In genomic region chr6:72388791-72389329, GRCm38 (mm10) we compare ENCODE assay signal across 9 mouse cellular contexts. TPM values are rescaled to one million over a fixed set of nuclear protein-coding genes. Genes with fewer than 3 reads are reported as not detected.
DNase-seq lines count a peak whose midpoint lies in the region; ATAC-seq and TF ChIP-seq lines count a peak whose summit lies in the region.
"Had no signal": no experiment of that assay in that cellular context is flagged by ENCODE, and none has a peak within 500 bp of the region (broad histone marks: within the 10 kb centered on the region; RNA-seq: fewer than 3 reads in every experiment).

No protein-coding gene starts in this region.

- TF ChIP-seq CTCF in G1E (IDR thresholded peaks at IDR 0.05; ENCODE audit: low read depth, low read length): no peak

- H3K4me1 ChIP-seq in heart, embryonic 16.5 days (ENCODE audit: control insufficient read depth, insufficient read depth, low read length): peaks cover 20% of the 10 kb centered on the region
- H3K4me1 ChIP-seq in G1E (ENCODE audit: insufficient read depth, low read depth, low read length): peaks cover 75% of the 10 kb centered on the region
- H3K4me1 ChIP-seq in embryonic facial prominence, embryonic 15.5 days: peaks cover 38% of the 10 kb centered on the region
- peaks cover 77% of the 10 kb centered on the region for H3K4me1 ChIP-seq in liver, embryonic 12.5 days

- no peak for ATAC-seq in heart, embryonic 16.5 days (replicated peaks; ENCODE audit: extremely low read depth, insufficient read depth, low FRiP score)
- ATAC-seq in G1E (ENCODE audit: extremely low read depth, insufficient number of reproducible peaks, low FRiP score, poor library complexity, severe bottlenecking): no peak
- no peak for ATAC-seq in embryonic facial prominence, embryonic 15.5 days (ENCODE audit: insufficient number of reproducible peaks, low FRiP score, low TSS enrichment, low read depth)
- no peak for ATAC-seq in liver, embryonic 12.5 days

- H3K27ac ChIP-seq in heart, embryonic 16.5 days (ENCODE audit: low read length): peak overlapping the region; percentile 98
- H3K27ac ChIP-seq in embryonic facial prominence, embryonic 15.5 days (replicated peaks): peak overlapping the region; percentile 96; the same call in 1 of the 2 replicates
- peak overlapping the region; percentile 99 for H3K27ac ChIP-seq in liver, embryonic 12.5 days

- peak overlapping the region; percentile 78 for H3K4me2 ChIP-seq in heart, embryonic 16.5 days (ENCODE audit: low read depth, low read length)
- peak overlapping the region; percentile 73 for H3K4me2 ChIP-seq in embryonic facial prominence, embryonic 15.5 days (replicated peaks)
- peak overlapping the region; percentile 78 for H3K4me2 ChIP-seq in liver, embryonic 12.5 days

- intact Hi-C loops in heart, postnatal 36 days (cut with DNase I): no loop called here

- H3K9ac ChIP-seq in heart, embryonic 16.5 days (ENCODE audit: low read length): peak overlapping the region; percentile 89
- no peak overlapping the region for H3K9ac ChIP-seq in embryonic facial prominence, embryonic 15.5 days
- peak overlapping the region; percentile 98 for H3K9ac ChIP-seq in liver, embryonic 12.5 days

- peaks cover 21% of the 10 kb centered on the region for H3K36me3 ChIP-seq in heart, embryonic 16.5 days (ENCODE audit: control insufficient read depth, insufficient read depth)
- H3K36me3 ChIP-seq in G1E (replicated peaks): peaks cover 73% of the 10 kb centered on the region
- H3K36me3 ChIP-seq in embryonic facial prominence, embryonic 15.5 days: peaks cover 26% of the 10 kb centered on the region
- H3K36me3 ChIP-seq in liver, embryonic 12.5 days: peaks cover 62% of the 10 kb centered on the region

- 79% methylated on average over 6 of the region's 6 CpGs for WGBS in heart, embryonic 16.5 days
- 79% methylated on average over 6 of the region's 6 CpGs for WGBS in embryonic facial prominence, embryonic 15.5 days
- 37% methylated on average over 6 of the region's 6 CpGs for WGBS in liver, embryonic 12.5 days (ENCODE audit: insufficient replicate concordance)

- DNase-seq in heart, postnatal 36 days: no peak
- no peak for DNase-seq in G1E (ENCODE audit: low spot score)
- DNase-seq in embryo, embryonic 11 days: no peak
- DNase-seq in gastrocnemius, postnatal 10 days: no peak
- no peak for DNase-seq in right cerebral cortex, adult 18-20 months

- H3K4me3 ChIP-seq in heart, embryonic 16.5 days (ENCODE audit: low read length): peak overlapping the region; percentile 70
- peak overlapping the region; percentile 87 for H3K4me3 ChIP-seq in G1E (ENCODE audit: low read depth, low read length)
- peak overlapping the region; percentile 62 for H3K4me3 ChIP-seq in embryonic facial prominence, embryonic 15.5 days (replicated peaks)
- H3K4me3 ChIP-seq in liver, embryonic 12.5 days: peak overlapping the region; percentile 84

- no peaks in the 10 kb centered on the region for H3K27me3 ChIP-seq in heart, embryonic 16.5 days (ENCODE audit: control insufficient read depth, insufficient read depth, low read length)
- H3K27me3 ChIP-seq in G1E (ENCODE audit: insufficient read depth, low read length): no peaks in the 10 kb centered on the region
- no peaks in the 10 kb centered on the region for H3K27me3 ChIP-seq in embryonic facial prominence, embryonic 15.5 days
- no peaks in the 10 kb centered on the region for H3K27me3 ChIP-seq in liver, embryonic 12.5 days (replicated peaks)

- no peaks in the 10 kb centered on the region for H3K9me3 ChIP-seq in heart, embryonic 16.5 days (replicated peaks; ENCODE audit: control insufficient read depth, low read length)
- no peaks in the 10 kb centered on the region for H3K9me3 ChIP-seq in G1E (replicated peaks)
- no peaks in the 10 kb centered on the region for H3K9me3 ChIP-seq in embryonic facial prominence, embryonic 15.5 days (replicated peaks)
- H3K9me3 ChIP-seq in liver, embryonic 12.5 days (replicated peaks): no peaks in the 10 kb centered on the region

RNA-seq across cellular contexts. Expression of gene Vamp8, which starts 1.6 kb away (rescaled TPM):
- 134 and 139 TPM in 2 replicates for polyA plus RNA-seq in heart, embryonic 16.5 days (2015; fragmentation: Nextera tagmentation; extraction: Ambion mirVana)
- total RNA-seq in heart, postnatal 36 days (2021): 10 to 100 TPM; 75.7 to 81.5 TPM
- 58.1 and 72.6 TPM in 2 replicates for total RNA-seq in G1E (2014; fragmentation: Nextera tagmentation)
- total RNA-seq in G1E (2017): 516 and 572 TPM in 2 replicates
- 147 and 261 TPM in 2 replicates for polyA plus RNA-seq in G1E (2012)
- polyA plus RNA-seq in embryonic facial prominence, embryonic 15.5 days (2015; fragmentation: Nextera tagmentation; extraction: Ambion mirVana): 177 and 183 TPM in 2 replicates
- polyA plus RNA-seq in liver, embryonic 12.5 days (2016; fragmentation: Nextera tagmentation; extraction: Ambion mirVana): 220 and 223 TPM in 2 replicates
- total RNA-seq in gastrocnemius, postnatal 10 days (2021): 10 to 100 TPM; 60.9 to 64.7 TPM

RNA-seq across cellular contexts. Expression of gene Vamp5, which starts 8.6 kb away (rescaled TPM):
- polyA plus RNA-seq in heart, embryonic 16.5 days (2015; fragmentation: Nextera tagmentation; extraction: Ambion mirVana): 40.1 and 46.0 TPM in 2 replicates
- 10 to 100 TPM; 67.4 to 72.6 TPM for total RNA-seq in heart, postnatal 36 days (2021)
- total RNA-seq in G1E (2014; fragmentation: Nextera tagmentation) (187 and 244 TPM in 2 replicates), G1E (2017) (163 and 182 TPM in 2 replicates)
- 133 and 183 TPM in 2 replicates for polyA plus RNA-seq in G1E (2012)
- 27.9 and 29.0 TPM in 2 replicates for polyA plus RNA-seq in embryonic facial prominence, embryonic 15.5 days (2015; fragmentation: Nextera tagmentation; extraction: Ambion mirVana)
- polyA plus RNA-seq in liver, embryonic 12.5 days (2016; fragmentation: Nextera tagmentation; extraction: Ambion mirVana): 105 and 109 TPM in 2 replicates
- total RNA-seq in gastrocnemius, postnatal 10 days (2021): 10 to 100 TPM; 49.1 to 50.0 TPM

RNA-seq across cellular contexts. Expression of gene Rnf181, which starts 22.1 kb away (rescaled TPM):
- polyA plus RNA-seq in heart, embryonic 16.5 days (2015; fragmentation: Nextera tagmentation; extraction: Ambion mirVana): 92.2 and 93.6 TPM in 2 replicates
- total RNA-seq in heart, postnatal 36 days (2021): 10 to 100 TPM; 42.8 to 47.6 TPM
- total RNA-seq in G1E (2014; fragmentation: Nextera tagmentation) (238 and 244 TPM in 2 replicates), G1E (2017) (153 and 179 TPM in 2 replicates)
- 120 and 165 TPM in 2 replicates for polyA plus RNA-seq in G1E (2012)
- polyA plus RNA-seq in embryonic facial prominence, embryonic 15.5 days (2015; fragmentation: Nextera tagmentation; extraction: Ambion mirVana): 106 and 120 TPM in 2 replicates
- 80.0 and 83.0 TPM in 2 replicates for polyA plus RNA-seq in liver, embryonic 12.5 days (2016; fragmentation: Nextera tagmentation; extraction: Ambion mirVana)
- total RNA-seq in gastrocnemius, postnatal 10 days (2021): 10 to 100 TPM; 35.9 to 36.6 TPM

RNA-seq across cellular contexts. Expression of gene Ggcx, which starts 25.2 kb away (rescaled TPM):
- polyA plus RNA-seq in heart, embryonic 16.5 days (2015; fragmentation: Nextera tagmentation; extraction: Ambion mirVana): 28.9 and 29.5 TPM in 2 replicates
- 10 to 100 TPM; 31.1 to 31.7 TPM for total RNA-seq in heart, postnatal 36 days (2021)
- total RNA-seq in G1E (2014; fragmentation: Nextera tagmentation): 25.9 and 27.8 TPM in 2 replicates
- total RNA-seq in G1E (2017): 9.2 and 12.4 TPM in 2 replicates
- 6.5 and 6.7 TPM in 2 replicates for polyA plus RNA-seq in G1E (2012)
- 39.0 and 42.6 TPM in 2 replicates for polyA plus RNA-seq in embryonic facial prominence, embryonic 15.5 days (2015; fragmentation: Nextera tagmentation; extraction: Ambion mirVana)
- 21.8 and 23.0 TPM in 2 replicates for polyA plus RNA-seq in liver, embryonic 12.5 days (2016; fragmentation: Nextera tagmentation; extraction: Ambion mirVana)
- 10 to 100 TPM; 15.1 to 21.9 TPM for total RNA-seq in gastrocnemius, postnatal 10 days (2021)

RNA-seq across cellular contexts. Expression of gene Tmem150a, which starts 33.6 kb away (rescaled TPM):
- 12.9 and 13.8 TPM in 2 replicates for polyA plus RNA-seq in heart, embryonic 16.5 days (2015; fragmentation: Nextera tagmentation; extraction: Ambion mirVana)
- 10 to 100 TPM; 19.3 to 22.6 TPM for total RNA-seq in heart, postnatal 36 days (2021)
- total RNA-seq in G1E (2014; fragmentation: Nextera tagmentation) (5.5 and 6.0 TPM in 2 replicates), G1E (2017) (0.55 and 1.2 TPM in 2 replicates)
- polyA plus RNA-seq in G1E (2012): 5.1 and 5.6 TPM in 2 replicates
- 14.7 and 15.2 TPM in 2 replicates for polyA plus RNA-seq in embryonic facial prominence, embryonic 15.5 days (2015; fragmentation: Nextera tagmentation; extraction: Ambion mirVana)
- polyA plus RNA-seq in liver, embryonic 12.5 days (2016; fragmentation: Nextera tagmentation; extraction: Ambion mirVana): 32.2 and 33.1 TPM in 2 replicates
- total RNA-seq in gastrocnemius, postnatal 10 days (2021): 10 to 100 TPM in 1 of 2 experiments, 1 to 10 TPM in 1; 8.0 to 14.0 TPM
- total RNA-seq: monocyte, adult 5-6 weeks had no signal
